Mouse (Mus musculus) lung, adult 2 months (tissue): Measurements from ENCODE around the gene AK157302.
"Not testable (repeated sequence)": the region's sequence is repeated elsewhere in the genome, so short reads cannot be mapped to it uniquely, and the experiment has no call there.

ENCODE experiments used
- CTCF ChIP-seq: fragments of 200-500 bp; IDR thresholded peaks from 2 replicates; pipeline ENCODE4 v1.5.1; 2011; ENCODE audit warnings: mild to moderate bottlenecking, low read length, control low read depth; ENCODE audit not compliant: insufficient read depth
- POLR2A ChIP-seq: fragments of 200-500 bp; IDR thresholded peaks from 2 replicates; pipeline ENCODE4 v1.6.1; 2011; ENCODE audit warnings: low read depth, mild to moderate bottlenecking, control low read depth, low read length, borderline replicate concordance; ENCODE audit errors: extremely low read depth

DNA sequence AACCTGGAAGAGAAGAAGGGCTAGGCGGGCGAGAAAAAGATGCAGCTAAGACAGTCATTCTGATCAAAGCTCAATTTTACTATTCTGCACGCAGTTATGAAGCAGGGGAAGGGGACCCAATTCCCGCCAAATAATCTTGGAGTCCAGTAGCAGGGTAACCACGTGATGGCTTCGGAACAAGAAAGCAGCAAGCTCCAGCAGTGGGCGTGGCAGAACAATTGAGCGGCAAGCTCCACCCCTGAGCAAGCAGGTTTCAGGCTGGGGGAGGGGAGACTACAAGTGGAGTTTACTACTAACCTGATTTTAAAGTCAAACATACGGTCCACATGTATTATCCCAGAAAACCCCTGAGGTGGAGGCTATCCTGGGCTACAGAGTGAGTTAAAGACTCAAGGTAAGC, 32.5 kb upstream of the AK157302 start:
- TF ChIP-seq CTCF, POLR2A: not testable (repeated sequence)
